Mouse (Mus musculus): Measurements from ENCODE around the gene Hist1h3f.
"Not testable (repeated sequence)": the region's sequence is repeated elsewhere in the genome, so short reads cannot be mapped to it uniquely, and the experiment has no call there.

The Hist1h3f gene

GRCm38 (mm10) chr13:23582219-23583056 lies 38.6 kb downstream of the Hist1h3f start:
- DNase-seq (ENCODE audit: low spot score in 2 of 2), result no peak

DNA sequence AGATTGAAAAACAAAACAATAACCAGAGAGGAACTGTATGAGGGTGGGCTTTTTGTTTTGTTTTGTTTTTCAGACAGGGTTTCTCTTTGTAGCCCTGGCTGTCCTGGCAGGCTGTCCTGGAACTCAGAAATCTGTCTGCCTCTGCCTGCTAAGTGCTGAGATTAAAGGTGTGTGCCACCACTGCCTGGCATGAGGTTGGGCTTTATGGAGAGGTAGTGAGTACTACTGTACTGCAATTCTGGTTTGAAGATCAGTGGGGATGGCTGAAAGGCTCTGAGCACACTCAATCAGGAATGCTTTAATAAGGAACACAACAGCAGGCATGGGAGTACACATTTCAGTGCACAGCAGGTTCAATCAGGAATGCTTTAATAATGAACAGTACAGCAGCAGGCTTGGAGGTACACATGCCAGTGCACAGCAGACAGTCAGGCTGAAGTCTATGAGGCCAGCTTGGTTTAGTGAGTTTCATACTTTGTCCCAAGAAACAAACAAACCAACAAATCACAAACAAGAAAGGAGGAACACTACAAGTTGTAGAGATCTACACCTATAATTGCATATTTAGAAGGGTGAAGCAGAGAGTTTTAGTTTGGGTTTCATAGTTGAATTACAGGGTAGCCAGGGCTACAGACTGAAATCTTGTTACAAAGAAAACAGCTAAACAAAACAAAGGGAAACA lies 39.7 kb downstream of the Hist1h3f start:
- no peak for DNase-seq (ENCODE audit: low spot score in 2 of 2)

DNA sequence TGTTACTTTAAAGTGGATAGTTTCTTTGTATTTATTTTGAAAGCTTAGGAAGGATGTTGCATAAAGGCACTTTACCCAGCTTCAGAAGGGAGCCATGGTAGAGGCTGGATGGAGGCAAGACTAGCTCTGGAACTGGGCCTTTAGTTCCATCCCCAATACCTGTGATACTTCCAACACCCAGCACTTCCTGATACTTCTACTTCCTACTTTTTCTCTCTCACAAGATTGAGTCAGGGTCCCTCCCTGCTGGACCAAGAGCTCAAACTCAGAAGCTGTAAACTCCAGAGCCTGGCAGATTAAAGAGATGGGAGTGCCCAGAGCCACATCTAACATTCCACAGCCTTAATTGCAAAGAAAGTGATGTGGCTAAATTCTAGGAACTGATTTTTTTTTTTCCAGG lies 40.5 kb downstream of the Hist1h3f start:
- no peak for DNase-seq (ENCODE audit: low spot score in 2 of 2)

DNA sequence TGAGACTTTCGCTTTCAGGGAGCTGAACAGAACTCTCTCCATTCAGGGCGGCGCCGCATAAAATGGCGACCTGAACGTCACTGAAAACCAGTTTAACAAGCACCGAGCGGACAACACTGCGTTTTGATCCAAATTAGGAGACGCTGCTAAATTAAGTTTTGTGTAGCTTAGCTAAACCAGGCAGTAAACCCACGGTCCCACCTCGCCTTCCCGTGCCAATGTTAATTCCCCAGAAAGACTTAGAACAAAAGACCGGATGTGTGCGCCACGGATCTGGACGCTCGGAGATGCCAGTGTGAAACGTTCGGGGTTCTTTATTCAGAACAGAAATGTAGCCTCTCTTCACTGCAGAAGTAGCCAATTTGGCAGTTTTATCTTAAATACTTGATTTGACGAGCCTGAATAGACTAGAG lies 41.2 kb downstream of the Hist1h3f start:
- peak; percentile 76 to 77 for DNase-seq (ENCODE audit: low spot score in 2 of 2)

GRCm38 (mm10) chr13:23585442-23586098 lies 41.7 kb downstream of the Hist1h3f start:
- DNase-seq (ENCODE audit: low spot score in 2 of 2), result peak; percentile 80 to 84

DNA sequence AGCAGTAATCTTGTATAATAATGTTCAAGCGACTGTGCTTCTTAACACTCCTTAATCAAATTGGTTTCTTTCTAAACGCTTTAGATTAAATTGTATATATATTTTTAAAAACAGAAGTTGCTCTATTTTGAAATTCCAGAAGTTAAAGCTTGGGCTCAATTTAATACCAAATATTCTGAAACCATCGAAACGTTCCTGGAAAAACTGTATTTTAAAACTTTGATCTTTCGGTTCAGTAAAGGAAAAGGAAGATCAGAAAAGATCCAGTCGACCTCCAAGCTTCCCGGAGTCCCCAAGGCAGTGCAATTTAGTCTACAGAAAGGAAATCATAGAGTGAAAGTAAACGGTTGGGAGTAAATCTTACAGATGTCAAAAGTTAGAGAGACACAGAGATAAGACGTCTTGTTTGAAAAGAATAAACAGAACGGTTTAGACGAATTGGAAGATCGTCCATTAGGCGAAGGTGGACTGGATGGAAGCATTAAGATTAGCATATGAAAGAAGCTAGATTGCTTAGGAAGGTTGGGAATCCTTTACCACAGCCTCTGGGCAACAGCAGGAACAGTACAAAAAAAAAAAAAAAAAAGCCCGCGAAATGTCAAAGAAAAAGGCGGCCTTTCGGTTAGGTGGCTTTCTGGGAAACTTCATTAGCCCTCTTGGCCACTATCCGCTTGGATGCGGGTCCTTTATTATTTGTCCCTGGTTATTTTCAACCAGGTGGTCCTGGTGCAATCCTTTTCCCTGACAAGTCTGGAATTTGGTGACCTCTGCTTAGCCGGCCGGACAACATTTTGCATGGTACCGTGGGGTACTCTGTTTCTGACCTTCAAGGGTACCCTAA lies 42.5 kb downstream of the Hist1h3f start:
- no peak for DNase-seq (ENCODE audit: low spot score in 2 of 2)

DNA sequence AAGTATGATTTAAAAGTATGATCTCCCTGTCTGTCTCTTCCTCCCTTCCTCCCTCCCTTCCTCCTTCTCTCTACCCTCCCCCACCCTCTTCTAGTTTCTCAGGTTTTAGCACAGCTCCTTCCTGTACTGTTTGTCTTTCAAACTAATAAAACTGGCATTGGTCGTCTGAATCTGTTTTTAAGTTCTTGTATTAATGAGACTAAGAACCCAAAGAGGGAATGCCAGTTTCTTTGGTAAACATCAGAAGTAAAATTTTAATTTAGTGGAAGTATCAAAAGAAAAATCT lies 43.0 kb downstream of the Hist1h3f start:
- no peak for DNase-seq (ENCODE audit: low spot score in 2 of 2)

GRCm38 (mm10) chr13:23591206-23591605 lies 47.4 kb downstream of the Hist1h3f start:
- no peak for DNase-seq (ENCODE audit: low spot score in 2 of 2)

- DNase-seq (ENCODE audit: low spot score in 2 of 2), result not testable (repeated sequence)
Measured at GRCm38 (mm10) chr13:23591886-23592285, 48.0 kb downstream of the Hist1h3f start.

DNA sequence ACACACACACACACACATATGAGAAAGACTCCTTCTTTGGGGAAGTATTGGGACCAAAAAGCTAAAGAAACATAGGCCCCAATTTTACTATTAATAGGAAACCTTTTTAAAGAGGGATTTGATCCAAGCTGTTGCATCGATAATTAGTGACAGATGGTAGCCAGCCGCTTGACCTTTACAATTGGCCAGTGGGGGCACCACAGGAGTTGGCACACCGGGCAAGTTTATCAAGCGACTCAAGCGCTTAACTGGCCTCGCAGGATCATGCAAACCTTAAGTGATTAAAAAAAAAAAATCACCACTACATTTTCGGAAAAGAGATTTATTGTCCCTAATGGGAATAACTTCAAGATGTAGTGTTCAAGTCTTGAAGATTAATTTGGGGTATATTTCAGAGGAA lies 48.8 kb downstream of the Hist1h3f start:
- DNase-seq (ENCODE audit: low spot score in 2 of 2), result no peak

GRCm38 (mm10) chr13:23593051-23593770 lies 49.4 kb downstream of the Hist1h3f start:
- DNase-seq (ENCODE audit: low spot score in 2 of 2), result no peak

Measured in right cerebral cortex, postnatal 10 days (tissue).